Mouse (Mus musculus) erythroblast, embryonic 14.5 days (primary cell): Measurements from ENCODE around the gene Flt3l. TPM values are rescaled to one million over a fixed set of nuclear protein-coding genes. Genes with fewer than 3 reads are reported as not detected.
A peak's percentile ranks its signal among the peaks of the same experiment; 100 is the strongest.
"Not testable (repeated sequence)": the region's sequence is repeated elsewhere in the genome, so short reads cannot be mapped to it uniquely, and the experiment has no call there.

Source experiments
- H3K27me3 ChIP-seq: 2 replicates; pipeline ENCODE4 v1.6.1; 2012; ENCODE audit warnings: inconsistent platforms; ENCODE audit not compliant: control insufficient read depth
- H3K36me3 ChIP-seq: 2 replicates; pipeline ENCODE4 v1.6.1; 2012; ENCODE audit warnings: mild to moderate bottlenecking, inconsistent platforms; ENCODE audit not compliant: control insufficient read depth
- H3K4me1 ChIP-seq: 2 replicates; pipeline ENCODE4 v1.6.1; 2012; ENCODE audit warnings: inconsistent platforms; ENCODE audit not compliant: control insufficient read depth
- H3K4me3 ChIP-seq: replicated peaks from 2 replicates; pipeline ENCODE3; 2012; ENCODE audit warnings: moderate library complexity, mild to moderate bottlenecking, inconsistent platforms
- H3K9me3 ChIP-seq: 2 replicates; pipeline ENCODE4 v1.6.1; 2012; ENCODE audit warnings: low read length, inconsistent platforms, mixed read lengths; ENCODE audit not compliant: control insufficient read depth
- GATA1 ChIP-seq: IDR thresholded peaks from 2 replicates; pipeline ENCODE4 v1.6.1; 2012; ENCODE audit warnings: low read length, inconsistent platforms, mixed read lengths
- TAL1 ChIP-seq: IDR thresholded peaks from 3 replicates; pipeline ENCODE4 v1.6.1; 2012; ENCODE audit warnings: low read length, inconsistent platforms, mixed read lengths
- polyA plus RNA-seq: library from polyadenylated mRNA; stranded (reverse); fragments of >175 nt; gene quantifications from 2 replicates; pipeline ENCODE4 v1.2.3, GENCODE M21; 2012

Flt3l gene
- polyA plus RNA-seq, 1 experiment, result 1.7 TPM

- no peak for TF ChIP-seq GATA1
- no peak for TF ChIP-seq TAL1
- Histone ChIP-seq H3K36me3 (no peaks in the 10 kb centered on the region), H3K9me3 (no peaks in the 10 kb centered on the region), H3K4me1 (no peaks in the 10 kb centered on the region; the same call in 1 of the 2 replicates), H3K27me3 (no peaks in the 10 kb centered on the region), H3K4me3 (peak overlapping the region; percentile 17)
Measured at GRCm38 (mm10) chr7:45102940-45103585, 33.2 kb downstream of the Flt3l start.

- H3K27me3 ChIP-seq, result no peaks in the 10 kb centered on the region
- no peak for TF ChIP-seq TAL1
- TF ChIP-seq GATA1, result no peak
- no peak overlapping the region for H3K4me3 ChIP-seq
Measured at GRCm38 (mm10) chr7:45102441-45102840, 33.8 kb downstream of the Flt3l start.

GRCm38 (mm10) chr7:45100046-45100445 is 36.2 kb downstream of the Flt3l start:
- no peaks in the 10 kb centered on the region; the same call in 1 of the 2 replicates for H3K4me1 ChIP-seq
- H3K9me3 ChIP-seq, result no peaks in the 10 kb centered on the region
- no peak for TF ChIP-seq TAL1
- no peak for TF ChIP-seq GATA1
- no peaks in the 10 kb centered on the region for H3K36me3 ChIP-seq
- H3K27me3 ChIP-seq, result no peaks in the 10 kb centered on the region
- H3K4me3 ChIP-seq, result no peak overlapping the region

More at GRCm38 (mm10) chr7:45102441-45102840, 33.8 kb downstream of the Flt3l start:
- H3K9me3 ChIP-seq, result no peaks in the 10 kb centered on the region
- no peaks in the 10 kb centered on the region; the same call in 1 of the 2 replicates for H3K4me1 ChIP-seq
- H3K36me3 ChIP-seq, result no peaks in the 10 kb centered on the region

- H3K27me3 ChIP-seq, result no peaks in the 10 kb centered on the region
- no peak overlapping the region for H3K4me3 ChIP-seq
- H3K4me1 ChIP-seq, result peaks cover 3% of the 10 kb centered on the region
- no peaks in the 10 kb centered on the region for H3K36me3 ChIP-seq
- TF ChIP-seq TAL1 (no peak), GATA1 (no peak)
- H3K9me3 ChIP-seq, result no peaks in the 10 kb centered on the region
Measured at GRCm38 (mm10) chr7:45098541-45099240, 37.5 kb downstream of the Flt3l start.

GRCm38 (mm10) chr7:45097479-45097878 is 38.8 kb downstream of the Flt3l start:
- Histone ChIP-seq H3K4me3 (no peak overlapping the region), H3K36me3 (no peaks in the 10 kb centered on the region), H3K4me1 (peaks cover 13% of the 10 kb centered on the region), H3K27me3 (peaks cover 4% of the 10 kb centered on the region; the same call in 1 of the 2 replicates), H3K9me3 (no peaks in the 10 kb centered on the region)
- TF ChIP-seq GATA1, result no peak
- no peak for TF ChIP-seq TAL1

GRCm38 (mm10) chr7:45095965-45096364 is 40.3 kb downstream of the Flt3l start:
- peaks cover 26% of the 10 kb centered on the region for H3K4me1 ChIP-seq
- H3K4me3 ChIP-seq, H3K9me3 ChIP-seq, H3K36me3 ChIP-seq, H3K27me3 ChIP-seq: not testable (repeated sequence)

GRCm38 (mm10) chr7:45095367-45095766 is 40.9 kb downstream of the Flt3l start:
- H3K4me1 ChIP-seq, result peaks cover 32% of the 10 kb centered on the region
- no peak overlapping the region for H3K4me3 ChIP-seq
- H3K27me3 ChIP-seq, result peaks cover 4% of the 10 kb centered on the region; the same call in 1 of the 2 replicates
- no peak for TF ChIP-seq TAL1
- TF ChIP-seq GATA1, result no peak
- no peaks in the 10 kb centered on the region for H3K36me3 ChIP-seq
- no peaks in the 10 kb centered on the region for H3K9me3 ChIP-seq

- no peaks in the 10 kb centered on the region for H3K36me3 ChIP-seq
- H3K4me1 ChIP-seq, result peaks cover 35% of the 10 kb centered on the region
- no peaks in the 10 kb centered on the region for H3K9me3 ChIP-seq
- no peak for TF ChIP-seq TAL1
- TF ChIP-seq GATA1, result no peak
- H3K27me3 ChIP-seq, result peaks cover 4% of the 10 kb centered on the region; the same call in 1 of the 2 replicates
- no peak overlapping the region for H3K4me3 ChIP-seq
Measured at GRCm38 (mm10) chr7:45094121-45094520, 42.1 kb downstream of the Flt3l start.

- H3K27me3 ChIP-seq, result peaks cover 4% of the 10 kb centered on the region; the same call in 1 of the 2 replicates
- no peaks in the 10 kb centered on the region for H3K36me3 ChIP-seq
- no peaks in the 10 kb centered on the region for H3K9me3 ChIP-seq
- TF ChIP-seq GATA1 (no peak), TAL1 (no peak)
- H3K4me3 ChIP-seq, result no peak overlapping the region
- peaks cover 36% of the 10 kb centered on the region for H3K4me1 ChIP-seq
Measured at GRCm38 (mm10) chr7:45093516-45093905, 42.7 kb downstream of the Flt3l start.
